Mouse (Mus musculus): ENCODE measurements around the gene Taf4.

Gene Taf4

GRCm38 (mm10) chr2:179976628-179977343 lies at the start of gene Taf4:
Gene Taf4, minus strand, starts transcription at chr2:179976646.
- peak; percentile 68 for DNase-seq (ENCODE audit: low spot score)

DNA sequence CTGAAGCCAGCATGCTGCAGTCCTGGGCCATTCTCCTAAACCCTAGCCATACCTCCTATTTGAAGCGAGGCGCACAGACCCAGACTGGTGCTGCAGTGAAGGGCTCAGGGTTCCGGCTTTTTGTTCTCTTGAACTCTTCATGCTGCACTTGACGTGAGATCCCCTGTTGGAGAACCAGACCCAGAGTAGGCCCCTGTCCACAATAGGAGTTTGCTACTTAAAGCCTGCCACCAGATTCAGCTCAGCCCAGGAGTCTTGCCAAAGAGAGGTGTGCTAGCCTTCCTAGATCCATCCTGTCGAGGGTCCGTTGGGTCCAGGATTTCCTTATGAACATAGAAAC lies 49.4 kb upstream of the Taf4 start:
- DNase-seq (ENCODE audit: low spot score) = no peak

- no peak for DNase-seq (ENCODE audit: low spot score)
These were observed 48.9 kb upstream of the Taf4 start for GRCm38 (mm10) chr2:180025135-180025860.

GRCm38 (mm10) chr2:180024401-180025098 lies 48.1 kb upstream of the Taf4 start, which contains the start of gene Lsm14b:
Gene Lsm14b, plus strand, starts transcription at chr2:180024987.
- peak; percentile 92 for DNase-seq (ENCODE audit: low spot score)

GRCm38 (mm10) chr2:180022751-180023150 lies 46.3 kb upstream of the Taf4 start:
- no peak for DNase-seq (ENCODE audit: low spot score)

- no peak for DNase-seq (ENCODE audit: low spot score)
These were observed 44.5 kb upstream of the Taf4 start for GRCm38 (mm10) chr2:180020919-180021318.

DNA sequence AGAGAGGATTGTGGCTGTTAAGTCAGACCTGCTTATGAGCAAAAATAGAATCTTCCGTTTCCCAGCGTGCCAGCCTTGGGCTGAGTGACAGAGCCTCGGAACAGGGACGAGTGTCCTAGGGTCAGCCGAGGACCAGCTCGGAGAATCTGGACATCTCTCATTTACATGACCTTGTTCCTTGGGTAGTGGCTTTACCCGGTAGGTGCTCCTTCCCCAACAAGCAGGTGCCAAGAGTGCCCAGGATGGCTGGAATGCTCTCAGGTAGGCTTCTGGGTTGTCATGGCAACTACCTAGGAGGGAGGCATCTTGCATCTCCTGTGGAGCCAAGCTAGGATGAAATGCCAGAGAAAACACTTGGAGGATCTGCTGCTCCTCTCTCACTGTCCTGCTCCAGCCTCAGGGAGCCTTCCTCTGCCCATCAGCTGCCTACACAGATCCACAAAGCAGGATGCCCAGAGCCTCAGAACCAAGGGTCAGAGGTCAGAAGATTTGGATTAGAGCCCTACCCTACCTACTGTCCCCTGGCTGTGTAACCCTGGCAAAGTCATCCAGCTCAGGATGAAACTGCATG lies 43.7 kb upstream of the Taf4 start:
- DNase-seq (ENCODE audit: low spot score) = no peak

DNA sequence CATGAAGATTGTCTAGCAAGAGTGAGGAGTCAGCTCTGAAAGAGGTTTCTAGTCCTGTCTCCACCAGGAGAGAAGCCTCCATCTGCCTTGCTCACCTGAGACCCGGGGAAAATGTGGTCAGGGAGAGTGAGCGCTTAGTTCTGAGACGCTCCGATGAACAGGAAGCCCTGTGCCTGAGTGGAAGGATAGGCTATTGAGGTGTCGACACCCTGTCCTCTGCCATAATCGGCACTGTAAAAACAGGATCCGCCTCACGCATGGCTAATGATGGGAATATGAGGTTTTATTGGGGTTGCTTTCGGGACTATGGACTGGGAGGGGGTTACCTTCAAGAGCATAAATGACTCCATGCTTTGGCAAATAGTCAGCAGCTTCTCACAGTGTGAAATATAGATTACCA lies 42.1 kb upstream of the Taf4 start:
- no peak for DNase-seq (ENCODE audit: low spot score)

GRCm38 (mm10) chr2:180017632-180018031 lies 41.2 kb upstream of the Taf4 start:
- DNase-seq (ENCODE audit: low spot score) = no peak

DNA sequence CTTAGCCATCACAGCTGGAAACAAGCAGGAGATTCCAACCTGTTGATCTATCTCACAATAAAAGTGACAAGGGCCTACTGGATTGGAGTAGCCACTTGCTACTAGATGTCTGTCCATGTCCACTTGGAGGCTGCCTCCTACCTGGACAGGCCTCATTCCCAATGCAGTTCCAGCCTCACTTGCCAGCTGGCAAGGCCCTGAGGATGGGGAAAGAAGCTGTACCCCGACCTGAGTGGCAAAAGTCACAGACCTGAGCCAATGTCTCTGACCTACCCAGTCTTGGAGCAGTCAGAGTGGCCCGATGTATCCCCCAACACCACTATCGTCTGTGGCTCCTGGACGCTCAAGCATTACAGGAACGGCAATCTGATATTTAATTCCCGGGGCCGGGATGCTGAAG lies 37.2 kb upstream of the Taf4 start:
- DNase-seq (ENCODE audit: low spot score) = no peak

DNA sequence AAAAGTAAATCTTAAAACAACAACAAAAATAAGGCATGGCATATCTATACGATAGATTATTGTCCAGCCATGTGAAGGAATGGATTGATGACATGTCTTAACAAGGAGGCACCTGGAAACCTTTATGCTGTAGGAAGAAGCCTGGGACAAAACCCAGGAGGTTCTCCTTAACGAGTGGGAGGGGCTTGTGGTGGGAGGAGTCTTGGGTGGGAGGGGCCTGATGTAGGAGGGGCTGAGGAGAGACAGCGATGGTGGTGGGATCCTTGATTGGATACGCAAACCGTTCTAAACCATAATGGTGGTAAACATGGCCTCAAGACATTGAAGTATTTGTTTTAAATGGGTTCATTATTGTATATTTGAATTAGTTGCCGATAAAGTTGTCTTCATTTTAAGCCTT lies 34.9 kb upstream of the Taf4 start:
- no peak for DNase-seq (ENCODE audit: low spot score)

DNA sequence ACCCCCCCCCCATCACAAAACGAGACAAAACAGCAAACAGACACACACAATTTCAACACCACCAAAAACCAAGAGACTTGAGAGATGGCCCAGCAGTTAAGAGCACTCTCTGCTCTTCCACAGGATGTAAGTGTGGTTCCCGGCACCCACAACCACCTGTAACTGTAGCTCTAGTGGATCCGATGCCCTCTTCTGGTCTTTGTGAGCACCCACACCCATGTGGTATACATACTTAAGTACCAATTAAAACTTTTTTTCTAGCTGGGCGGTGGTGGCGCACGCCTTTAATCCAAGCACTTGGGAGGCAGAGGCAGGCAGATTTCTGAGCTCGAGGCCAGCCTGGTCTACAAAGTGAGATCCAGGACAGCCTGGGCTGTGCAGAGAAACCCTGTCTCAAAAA lies 34.2 kb upstream of the Taf4 start:
- no peak for DNase-seq (ENCODE audit: low spot score)

DNA sequence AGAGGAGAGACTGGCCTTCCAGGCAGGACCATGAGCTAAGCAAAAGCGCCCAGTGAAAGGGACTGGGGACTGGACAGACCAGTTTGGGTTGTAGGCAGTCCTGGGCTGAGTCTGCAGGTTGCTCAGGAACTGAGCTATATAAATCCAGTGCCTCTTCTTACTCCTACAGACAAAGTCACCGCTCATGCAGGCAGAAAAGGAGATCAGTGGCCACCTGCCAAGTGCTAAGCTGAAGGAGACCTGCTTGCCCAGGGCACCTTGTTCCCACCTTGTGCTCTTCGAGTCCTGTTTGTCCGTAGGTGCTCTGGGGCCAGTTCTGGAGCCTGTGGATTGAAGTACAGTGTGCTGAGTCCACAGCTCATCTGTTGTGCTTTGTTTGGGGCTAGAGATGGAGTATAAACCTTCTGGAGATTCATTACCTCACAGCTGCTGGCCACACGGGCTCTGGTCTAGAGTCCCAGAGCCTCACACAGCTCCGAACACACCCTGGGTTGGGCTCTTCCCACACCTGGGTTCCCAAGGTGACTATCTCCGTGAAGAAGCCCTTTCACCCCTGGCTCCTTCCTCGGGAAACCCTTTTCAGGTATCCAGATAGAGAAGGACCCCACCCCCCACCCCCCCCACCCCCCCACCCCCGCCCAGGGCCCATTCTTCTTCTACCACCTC lies 30.0 kb upstream of the Taf4 start:
- DNase-seq (ENCODE audit: low spot score) = no peak

GRCm38 (mm10) chr2:180005656-180006351 lies 29.4 kb upstream of the Taf4 start:
- no peak for DNase-seq (ENCODE audit: low spot score)

DNA sequence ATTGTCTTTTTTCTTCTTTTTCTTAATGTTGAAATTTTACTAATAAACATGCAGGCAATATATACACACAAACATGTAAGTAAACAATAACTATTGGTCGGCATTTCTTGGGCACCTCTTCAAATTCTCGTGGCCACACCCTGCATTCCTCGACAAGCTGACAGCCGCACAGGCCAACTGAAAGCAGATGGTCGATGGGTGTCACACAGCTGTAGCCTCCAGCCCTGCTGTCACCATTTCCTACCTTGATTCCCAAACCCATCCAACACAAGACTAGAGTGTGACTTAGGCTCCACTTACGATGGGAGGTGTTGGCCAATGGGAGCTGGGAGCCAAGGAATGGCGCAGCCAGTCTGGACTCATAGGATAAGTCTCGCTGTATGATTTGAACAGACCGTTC lies 25.2 kb upstream of the Taf4 start:
- DNase-seq (ENCODE audit: low spot score) = no peak

DNA sequence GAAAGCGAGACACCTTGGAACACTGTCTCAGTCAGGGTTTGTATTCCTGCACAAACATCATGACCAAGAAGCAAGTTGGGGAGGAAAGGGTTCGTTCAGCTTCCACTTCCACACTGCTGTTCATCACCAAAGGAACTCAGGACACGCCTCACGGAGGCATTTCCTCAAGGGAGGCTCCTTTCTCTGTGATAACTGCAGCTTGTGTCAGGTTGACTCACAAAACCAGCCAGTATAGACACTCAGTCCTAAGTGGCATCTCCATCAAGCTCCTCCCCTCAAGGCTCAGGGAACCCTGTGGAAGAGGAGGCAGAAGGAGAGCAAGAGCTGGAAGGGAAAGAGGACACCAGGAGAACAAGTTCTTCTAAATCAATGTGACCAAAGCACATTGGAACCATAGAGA lies 22.0 kb upstream of the Taf4 start:
- no peak for DNase-seq (ENCODE audit: low spot score)

- DNase-seq (ENCODE audit: low spot score) = no peak
These were observed 16.6 kb upstream of the Taf4 start for GRCm38 (mm10) chr2:179993071-179993470.

GRCm38 (mm10) chr2:179989098-179989497 lies 12.7 kb upstream of the Taf4 start:
- no peak for DNase-seq (ENCODE audit: low spot score)

DNA sequence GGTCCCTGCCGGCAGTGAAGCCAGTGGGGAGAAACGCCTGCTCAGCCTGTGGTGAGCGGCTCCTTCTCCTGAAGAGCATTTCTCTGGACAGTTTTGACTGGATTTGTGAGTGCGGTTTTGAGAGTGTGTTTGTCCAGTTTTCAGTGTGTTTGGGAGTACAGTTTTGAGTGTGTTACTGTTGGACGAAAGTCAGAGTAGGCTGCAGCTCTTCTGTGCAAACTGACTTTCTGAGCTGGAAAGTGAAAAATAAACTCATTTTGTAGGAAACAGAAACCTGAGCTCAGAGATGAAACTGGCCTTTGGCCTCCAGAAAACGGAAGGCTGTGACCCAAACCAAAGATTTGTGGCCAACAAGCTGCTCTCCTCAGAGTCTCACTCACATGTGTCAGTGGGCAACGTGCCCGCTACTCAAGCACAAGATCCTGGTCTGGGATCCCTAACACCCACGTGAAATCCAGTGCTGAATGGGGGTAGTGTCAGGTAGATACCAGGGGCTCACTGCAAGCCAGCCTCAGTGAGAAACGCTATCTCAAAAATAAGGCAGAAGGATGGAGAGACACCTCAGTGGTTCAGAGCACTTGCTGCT lies 10.1 kb upstream of the Taf4 start:
- no peak for DNase-seq (ENCODE audit: low spot score)

DNA sequence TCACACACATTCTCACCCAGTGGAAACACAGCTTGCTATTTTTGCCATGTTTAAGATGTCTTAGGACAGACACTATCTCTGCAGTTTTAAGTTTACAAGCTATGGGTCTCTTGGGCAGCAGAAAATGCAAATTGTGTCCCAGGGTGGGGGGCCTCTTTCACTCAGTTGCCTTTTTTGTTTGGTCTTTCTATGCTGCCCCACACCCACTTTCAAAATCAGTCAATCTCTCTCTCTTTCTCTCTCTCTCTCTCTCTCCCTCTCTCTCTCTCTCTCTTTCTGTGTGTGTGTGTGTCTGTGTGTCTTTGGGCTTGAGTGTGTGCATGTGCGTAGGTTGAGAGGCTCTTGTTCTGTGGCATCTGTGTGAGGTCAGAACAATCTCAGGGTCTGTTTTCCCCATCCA lies 9.2 kb upstream of the Taf4 start:
- DNase-seq (ENCODE audit: low spot score) = no peak

GRCm38 (mm10) chr2:179984830-179985229 lies 8.4 kb upstream of the Taf4 start:
- DNase-seq (ENCODE audit: low spot score) = no peak
